Mouse (Mus musculus) G1E (cell line): ENCODE data around the gene Auts2.

ENCODE experiments used
- CTCF ChIP-seq: IDR thresholded peaks from 2 replicates; pipeline ENCODE4 v1.5.1; 2012; ENCODE audit warnings: low read depth, low read length, inconsistent platforms, mixed read lengths
- GATA1 ChIP-seq: IDR thresholded peaks from 2 replicates; pipeline ENCODE4 v1.6.1; 2012; ENCODE audit warnings: borderline replicate concordance, low read length, inconsistent platforms, mixed read lengths
- TAL1 ChIP-seq: conservative IDR thresholded peaks from 2 replicates; pipeline ENCODE4 v1.6.1; 2012; ENCODE audit warnings: low read depth, low read length, inconsistent platforms, mixed read lengths

GRCm38 (mm10) chr5:132329171-132329936 lies 213.8 kb downstream of the Auts2 start:
- TF ChIP-seq CTCF (no peak), TAL1 (no peak), GATA1 (no peak)
